Mouse (Mus musculus): ENCODE results near the gene Dnlz. TPM values are rescaled to one million over a fixed set of nuclear protein-coding genes. Genes with fewer than 3 reads are reported as not detected.
"Not testable (repeated sequence)": the region's sequence is repeated elsewhere in the genome, so short reads cannot be mapped to it uniquely, and the experiment has no call there.

Dnlz gene
- total RNA-seq (2021), result 10 to 100 TPM; 18.0 to 18.9 TPM
- long read RNA-seq, experiment 1, transcript Dnlz-202 (2 exons, 2,766 nt), result minor isoform, 15 of 70 reads
- long read RNA-seq, experiment 1, transcript Dnlz-201 (3 exons, 2,916 nt), result major isoform, 29 of 70 reads
- long read RNA-seq, experiment 1, partial matches to known transcripts, result 2 of 70 reads
- long read RNA-seq, experiment 1, other reads (novel, unspliced or antisense), result 24 of 70 reads
- long read RNA-seq, experiment 2, transcript Dnlz-201 (3 exons, 2,916 nt), result major isoform, 29 of 53 reads
- long read RNA-seq, experiment 2, transcript Dnlz-202 (2 exons, 2,766 nt), result minor isoform, 10 of 53 reads
- long read RNA-seq, experiment 2, partial matches to known transcripts, result 6 of 53 reads
- long read RNA-seq, experiment 2, other reads (novel, unspliced or antisense), result 8 of 53 reads

DNA sequence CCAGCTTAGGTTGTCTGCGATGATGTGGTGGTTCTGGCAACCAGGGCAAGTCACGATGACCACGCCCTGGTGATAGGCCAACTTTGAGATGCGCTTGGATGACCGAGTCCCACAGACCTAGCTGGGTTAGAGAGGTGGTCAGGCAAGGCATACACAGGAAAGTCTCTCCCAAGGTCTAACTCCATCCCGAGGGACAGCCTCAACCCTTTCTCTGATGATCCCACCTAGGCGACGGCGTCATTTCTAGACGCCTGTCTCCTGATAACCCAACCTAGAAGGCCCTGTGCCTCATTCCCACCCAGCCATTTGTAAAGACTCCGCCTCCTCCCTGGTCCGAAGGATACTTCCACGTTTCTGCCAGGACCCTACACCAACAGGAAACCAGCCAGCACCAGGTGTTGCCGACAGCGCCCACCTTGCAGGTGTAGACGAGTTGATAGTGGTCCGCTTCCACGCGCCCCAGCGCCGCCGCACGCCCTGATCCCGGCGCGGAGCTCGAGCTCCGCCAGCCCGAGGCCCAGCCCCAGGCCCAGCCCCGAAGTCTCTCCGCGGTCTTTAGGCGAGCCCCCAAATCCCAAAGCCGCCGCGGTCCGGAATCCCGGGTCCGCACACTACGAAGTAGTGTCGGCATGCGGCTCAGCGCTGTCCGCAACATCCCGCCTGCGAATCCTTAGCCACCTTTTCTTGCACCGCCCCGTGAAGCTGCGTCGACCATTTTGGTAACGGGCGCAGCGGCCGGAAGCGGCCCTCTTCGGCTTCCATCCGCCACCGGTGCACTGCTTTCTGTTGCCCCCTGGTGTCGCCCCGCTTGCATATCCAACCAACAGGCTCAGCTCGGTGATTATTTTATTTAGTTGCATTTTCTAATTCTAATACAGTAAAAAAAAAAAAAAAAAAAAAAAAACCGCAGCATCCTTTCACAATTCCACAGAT, at the start of gene Dnlz:
TSS of gene Dnlz (minus strand) at position 753 of the 933 bp plus-strand sequence.
- DNase-seq, result peak; percentile 94

DNA sequence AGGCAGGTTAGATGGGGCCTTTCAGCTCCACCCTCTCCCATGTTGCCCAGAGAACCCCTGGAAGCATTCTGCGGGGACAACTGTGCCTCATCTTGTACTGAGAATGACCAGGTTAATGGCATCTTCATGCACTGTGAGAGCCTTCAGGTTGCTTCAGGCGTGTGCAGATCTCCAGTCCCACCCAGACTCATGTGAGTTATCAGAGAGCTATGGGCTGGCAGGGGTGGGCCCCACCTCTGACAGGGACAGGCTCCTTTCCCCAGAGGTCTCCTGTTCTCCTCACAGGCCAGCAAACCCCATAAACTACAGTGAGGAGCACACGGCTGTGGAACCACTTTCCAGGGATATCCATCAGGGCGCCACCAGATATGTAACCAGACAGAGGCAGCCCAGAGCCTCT, 49.1 kb upstream of the Dnlz start:
- no peak for DNase-seq

- DNase-seq, result no peak
These were observed 48.4 kb upstream of the Dnlz start for GRCm38 (mm10) chr2:26400296-26400695.

DNA sequence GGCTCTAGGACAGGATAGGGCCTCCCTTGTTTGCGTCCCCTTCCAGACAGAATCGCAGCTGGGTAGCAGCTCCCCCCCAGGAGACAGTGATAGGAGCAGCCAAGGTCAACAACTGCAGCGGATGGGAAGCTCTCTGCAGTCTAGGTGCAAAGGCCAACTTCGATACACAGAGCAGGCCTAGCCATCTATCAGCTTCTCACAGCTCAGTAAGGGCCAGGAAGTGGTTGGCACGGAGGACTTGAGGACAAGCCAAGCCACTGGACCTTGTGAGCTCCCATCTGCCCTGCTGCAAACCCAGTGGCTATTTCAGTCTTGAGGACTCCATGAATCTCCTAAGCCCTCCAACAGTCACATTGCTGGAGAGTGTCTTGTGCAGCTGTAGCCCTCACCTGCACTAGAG, 47.7 kb upstream of the Dnlz start:
- peak; percentile 32 for DNase-seq

- DNase-seq, result no peak
These were observed 47.1 kb upstream of the Dnlz start for GRCm38 (mm10) chr2:26398978-26399377.

DNA sequence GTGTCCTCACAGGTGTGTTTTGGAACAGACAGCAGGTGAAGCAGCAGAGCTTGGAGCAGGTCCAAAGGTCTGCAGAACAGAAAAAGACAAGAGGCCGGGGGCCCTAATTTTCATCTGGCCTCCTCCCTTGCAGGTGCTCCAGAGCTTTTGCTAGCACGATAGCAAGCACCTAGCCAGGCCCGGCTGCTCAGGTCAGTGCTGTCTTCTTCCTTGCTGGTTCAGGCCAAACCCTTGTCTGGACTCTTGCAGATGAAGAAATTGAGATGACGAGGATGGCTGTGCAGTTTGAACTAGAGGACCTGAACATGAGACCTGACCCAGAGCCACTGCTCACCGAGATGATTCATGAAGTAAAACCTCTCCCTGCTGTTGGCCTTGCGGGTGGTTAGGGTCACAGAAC, 39.7 kb upstream of the Dnlz start:
- no peak for DNase-seq

DNA sequence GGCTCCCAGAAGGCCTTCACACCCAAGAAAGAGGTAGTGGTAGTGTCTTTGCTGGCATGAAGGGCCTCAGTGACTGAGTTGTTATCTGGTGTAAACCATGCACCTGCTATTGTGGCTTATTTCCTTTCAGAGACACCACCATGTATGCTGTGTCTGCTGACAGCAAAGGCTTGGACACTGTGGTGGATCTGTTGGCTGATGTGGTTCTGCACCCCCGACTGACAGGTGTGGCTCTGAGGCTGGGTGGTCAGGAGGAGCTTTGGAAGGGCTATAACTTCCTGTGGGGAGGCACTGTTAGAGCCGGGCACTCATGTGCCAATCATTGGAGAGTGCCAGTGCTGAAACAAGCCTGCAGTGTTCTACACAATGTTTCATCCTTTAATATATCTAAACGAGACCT, 39.0 kb upstream of the Dnlz start:
- no peak for DNase-seq

- peak; percentile 90 for DNase-seq
These were observed 37.3 kb upstream of the Dnlz start, which contains the start of the genes Entr1 and Pmpca for GRCm38 (mm10) chr2:26389154-26389690. Gene Entr1 (minus strand): TSS chr2:26389316. Gene Pmpca (plus strand): TSS chr2:26389339.

GRCm38 (mm10) chr2:26388682-26389153, 36.8 kb upstream of the Dnlz start:
- DNase-seq, result peak; percentile 39

- DNase-seq, result no peak
These were observed 35.8 kb upstream of the Dnlz start for GRCm38 (mm10) chr2:26387713-26388112.

DNA sequence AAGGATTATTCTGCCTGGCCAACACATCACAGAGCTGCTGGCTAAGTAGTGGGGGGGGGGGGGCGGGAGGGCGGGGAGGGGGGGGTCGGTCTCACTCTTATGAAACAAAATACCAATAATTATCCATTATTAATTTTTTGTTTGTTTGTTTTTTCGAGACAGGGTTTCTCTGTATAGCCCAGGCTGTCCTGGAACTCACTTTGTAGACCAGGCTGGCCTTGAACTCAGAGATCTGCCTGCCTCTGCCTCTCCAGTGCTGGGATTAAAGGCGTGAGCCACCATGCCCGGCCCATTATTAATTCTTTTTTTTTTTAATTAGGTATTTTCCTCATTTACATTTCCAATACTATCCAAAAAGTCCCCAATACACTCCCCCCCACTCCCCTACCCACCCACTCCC, 29.0 kb upstream of the Dnlz start:
- not testable (repeated sequence) for DNase-seq

GRCm38 (mm10) chr2:26380131-26380771, 28.3 kb upstream of the Dnlz start, which contains the start of gene Snapc4:
Gene Snapc4 (minus strand): TSS chr2:26380653.
- DNase-seq, result peak; percentile 75

- no peak for DNase-seq
These were observed 20.5 kb upstream of the Dnlz start for GRCm38 (mm10) chr2:26372396-26372795.

GRCm38 (mm10) chr2:26368572-26368971, 16.7 kb upstream of the Dnlz start:
- DNase-seq, result no peak

- DNase-seq, result no peak
These were observed 16.0 kb upstream of the Dnlz start for GRCm38 (mm10) chr2:26367911-26368310.

DNA sequence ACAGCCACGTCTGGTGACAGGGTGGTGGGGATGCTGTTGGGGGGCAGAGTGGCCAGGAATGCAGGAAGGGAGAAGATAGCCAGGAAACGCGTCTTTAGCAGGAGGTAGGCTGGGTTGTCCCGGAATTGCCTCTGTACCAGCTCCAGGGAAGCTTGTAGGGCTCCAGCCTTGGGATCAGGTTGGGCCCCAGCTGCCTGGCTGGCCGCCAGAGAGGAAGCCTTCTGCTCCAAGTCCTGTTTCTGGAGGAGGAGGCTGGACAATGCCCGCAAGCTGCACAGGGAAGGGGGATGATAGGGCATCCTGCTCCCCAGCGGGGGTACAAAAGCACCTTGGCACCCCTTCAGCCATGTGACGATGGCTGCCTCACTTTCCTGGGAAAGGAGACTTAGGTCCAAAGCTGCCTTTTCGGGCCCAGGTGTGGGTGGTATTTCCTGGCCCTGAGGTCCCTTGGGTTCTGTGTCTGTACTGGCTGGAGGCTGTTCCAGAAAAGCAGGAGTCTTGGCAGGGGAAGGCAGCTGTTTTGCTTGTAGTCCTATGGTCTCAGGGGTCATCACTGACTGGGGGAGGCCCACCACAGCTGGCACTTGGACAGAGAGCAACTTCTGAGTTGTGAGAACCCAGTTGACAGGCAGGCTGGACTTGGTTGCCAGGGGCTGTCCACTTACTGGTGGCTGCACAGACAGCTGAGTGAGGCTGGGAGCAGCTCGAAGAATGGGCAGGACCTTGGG, 13.0 kb upstream of the Dnlz start:
- DNase-seq, result peak; percentile 91

DNA sequence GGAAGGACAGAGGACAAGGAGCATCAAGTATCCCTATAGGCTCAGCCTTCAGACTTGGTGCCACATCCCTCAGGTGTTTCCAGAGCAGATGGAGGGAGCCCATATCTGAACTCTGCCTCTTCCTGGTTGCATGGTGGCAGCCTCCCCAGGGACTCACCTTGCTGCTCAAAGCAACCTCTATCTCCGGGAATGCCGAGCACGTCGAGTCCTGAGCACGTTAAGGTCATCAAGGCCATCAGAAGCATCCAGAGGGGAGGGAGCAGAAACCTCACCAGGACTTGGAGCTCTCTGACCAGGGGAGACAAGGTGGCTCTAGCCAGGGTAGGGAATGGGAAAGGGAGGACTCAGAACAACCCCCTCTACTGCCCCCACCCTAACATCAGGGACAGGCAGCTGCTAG, 11.6 kb upstream of the Dnlz start:
- DNase-seq, result no peak

GRCm38 (mm10) chr2:26362991-26363390, 11.1 kb upstream of the Dnlz start:
- DNase-seq, result no peak

DNA sequence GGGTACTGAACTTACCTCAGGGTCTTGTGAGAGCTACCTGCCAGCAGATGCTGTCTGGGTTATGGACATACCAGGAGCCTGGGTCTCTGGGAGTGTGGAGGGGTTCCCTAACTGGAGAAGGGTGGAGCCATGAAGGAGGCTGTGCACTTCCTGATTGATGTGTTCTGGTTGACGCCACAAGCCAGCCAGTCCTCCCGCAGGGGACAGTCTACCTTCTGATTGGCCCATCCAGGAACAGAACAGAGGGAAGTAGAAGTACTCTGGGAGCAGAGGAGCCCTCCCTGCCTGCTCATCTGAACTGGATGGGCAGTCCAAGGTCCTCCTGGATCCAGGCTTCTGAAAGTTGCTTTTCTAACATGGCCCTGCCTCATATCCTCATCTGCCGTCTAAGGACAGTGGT, 8.9 kb upstream of the Dnlz start, which contains the start of gene Card9:
TSS of gene Card9 (minus strand) at position 147 of the 400 bp plus-strand sequence.
- DNase-seq, result no peak

- DNase-seq, result peak; percentile 50
These were observed 8.1 kb upstream of the Dnlz start for GRCm38 (mm10) chr2:26359983-26360382.

GRCm38 (mm10) chr2:26358667-26359320, 6.9 kb upstream of the Dnlz start:
- DNase-seq, result no peak
